22 mouse cellular contexts compared by ENCODE assay signal in the genomic region with DNA sequence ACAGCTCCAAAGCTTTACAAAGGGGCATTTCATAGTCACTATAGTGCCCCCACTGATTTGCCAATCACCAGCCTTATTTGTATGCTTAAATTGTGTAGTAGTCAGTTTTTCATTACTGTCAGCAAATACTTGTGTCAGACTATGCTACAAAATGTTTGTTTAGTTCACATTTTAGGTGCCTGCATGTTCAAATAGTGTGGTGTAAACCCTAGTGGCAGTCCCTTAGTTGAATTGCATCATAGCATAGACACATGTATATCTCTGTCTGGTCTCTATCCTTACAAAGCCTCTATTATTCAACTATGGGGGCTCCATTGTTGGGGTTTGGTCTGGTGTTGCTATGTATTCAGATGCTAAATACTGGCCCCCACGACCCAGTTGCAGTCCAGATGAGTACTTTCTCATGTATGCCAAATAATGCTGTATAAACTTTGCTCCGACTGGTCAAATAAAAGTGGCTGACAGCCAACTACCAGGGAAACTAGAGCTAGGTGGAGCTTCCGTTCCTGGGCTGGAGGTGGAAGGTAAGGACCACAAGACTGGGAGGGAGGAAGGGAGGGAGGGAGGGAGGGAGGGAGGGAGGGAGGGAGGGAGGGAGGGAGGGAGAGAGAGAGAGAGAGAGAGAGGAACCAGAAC.
DNase-seq lines count a peak whose midpoint lies in the region; ATAC-seq and TF ChIP-seq lines count a peak whose summit lies in the region.
"Had no signal": no experiment of that assay in that cellular context is flagged by ENCODE, and none has a peak within 500 bp of the region (broad histone marks: within the 10 kb centered on the region; RNA-seq: fewer than 3 reads in every experiment).

No protein-coding gene starts in this region.

- H3K36me3 ChIP-seq in liver, adult 2 months (ENCODE audit: control insufficient read depth, insufficient read depth, low read length) = no peaks in the 10 kb centered on the region
- H3K36me3 ChIP-seq in lung, embryonic 16.5 days (ENCODE audit: control insufficient read depth, insufficient read depth, low read length) = no peaks in the 10 kb centered on the region
- H3K36me3 ChIP-seq in lung, postnatal 0 days (ENCODE audit: insufficient read depth, low read length) = no peaks in the 10 kb centered on the region
- H3K36me3 ChIP-seq: embryonic facial prominence, embryonic 12.5 days; embryonic facial prominence, embryonic 15.5 days; hindbrain, embryonic 12.5 days had no signal

- peak; percentile 16; the same call in 1 of the 2 replicates for ATAC-seq in lung, embryonic 16.5 days (ENCODE audit: low read depth)
- ATAC-seq in lung, postnatal 0 days = no peak
- ATAC-seq: CD4-positive, CD25-positive, alpha-beta regulatory T cell, adult 4 months; forebrain, embryonic 14.5 days; forebrain, postnatal 0 days had no signal

- 14% methylated on average over 3 of the region's 3 CpGs for WGBS in liver, adult 2 months
- 17% methylated on average over 3 of the region's 3 CpGs for WGBS in lung, embryonic 16.5 days
- WGBS in lung, postnatal 0 days = 20% methylated on average over 3 of the region's 3 CpGs

- no peak overlapping the region for H3K9ac ChIP-seq in liver, adult 2 months (ENCODE audit: low read depth, low read length)
- H3K9ac ChIP-seq in lung, embryonic 16.5 days (ENCODE audit: low read length) = no peak overlapping the region
- H3K9ac ChIP-seq in lung, postnatal 0 days (replicated peaks; ENCODE audit: low read depth) = no peak overlapping the region
- H3K9ac ChIP-seq: embryonic facial prominence, embryonic 12.5 days; embryonic facial prominence, embryonic 15.5 days; forebrain, postnatal 0 days; hindbrain, embryonic 12.5 days had no signal

- H3K4me1 ChIP-seq in liver, adult 2 months (ENCODE audit: control insufficient read depth, insufficient read depth, low read length) = no peaks in the 10 kb centered on the region; the same call in 1 of the 2 replicates
- H3K4me1 ChIP-seq in lung, embryonic 16.5 days (replicated peaks; ENCODE audit: control insufficient read depth, insufficient read depth, low read length) = peaks cover 5% of the 10 kb centered on the region
- H3K4me1 ChIP-seq in lung, postnatal 0 days (ENCODE audit: insufficient read depth, low read depth, low read length) = no peaks in the 10 kb centered on the region
- H3K4me1 ChIP-seq: embryonic facial prominence, embryonic 12.5 days; embryonic facial prominence, embryonic 15.5 days had no signal

- no peak for TF ChIP-seq POLR2A in liver, adult 2 months (IDR thresholded peaks at IDR 0.05; ENCODE audit: extremely low read depth, insufficient read depth, low read length)

- no peak overlapping the region for H3K4me2 ChIP-seq in lung, embryonic 16.5 days (ENCODE audit: low read depth, low read length)
- H3K4me2 ChIP-seq in lung, postnatal 0 days (replicated peaks; ENCODE audit: low read depth, low read length) = no peak overlapping the region
- H3K4me2 ChIP-seq: embryonic facial prominence, embryonic 12.5 days; embryonic facial prominence, embryonic 15.5 days; heart, embryonic 11.5 days; hindbrain, embryonic 12.5 days had no signal

- peak; percentile 40 for DNase-seq in kidney, adult 9 months
- DNase-seq in kidney, adult 18-20 months = no peak
- DNase-seq in liver, adult 2 months (ENCODE audit: extremely low read depth, low read depth, low spot score) = peak; percentile 62
- DNase-seq in liver = no peak
- DNase-seq in lung, postnatal 0 days (ENCODE audit: low spot score) = no peak
- DNase-seq: adrenal gland, adult 2 months; adrenal gland, postnatal 14 days; cerebellum, adult 11 months; cerebellum, adult 2 months; cerebellum, adult 9-11 months; cerebellum, postnatal 25 days; forebrain, postnatal 0 days; gastrocnemius, adult 2 months; gastrocnemius, postnatal 14 days; heart, adult 11 months had no signal

- TF ChIP-seq EP300 in lung, postnatal 0 days (IDR thresholded peaks at IDR 0.05) = no peak

- no peaks in the 10 kb centered on the region for H3K27me3 ChIP-seq in liver, adult 2 months (ENCODE audit: control insufficient read depth, insufficient read depth, low read length)
- no peaks in the 10 kb centered on the region for H3K27me3 ChIP-seq in lung, embryonic 16.5 days (ENCODE audit: control insufficient read depth, insufficient read depth, low read depth, low read length)
- no peaks in the 10 kb centered on the region for H3K27me3 ChIP-seq in lung, postnatal 0 days (replicated peaks; ENCODE audit: insufficient read depth, low read length)
- H3K27me3 ChIP-seq: embryonic facial prominence, embryonic 12.5 days; embryonic facial prominence, embryonic 15.5 days; hindbrain, embryonic 12.5 days had no signal

- H3K9me3 ChIP-seq in lung, embryonic 16.5 days (ENCODE audit: control insufficient read depth, low read length) = no peaks in the 10 kb centered on the region
- no peaks in the 10 kb centered on the region for H3K9me3 ChIP-seq in lung, postnatal 0 days (ENCODE audit: low read length)
- H3K9me3 ChIP-seq: embryonic facial prominence, embryonic 12.5 days; embryonic facial prominence, embryonic 15.5 days; hindbrain, embryonic 12.5 days had no signal

- no peak overlapping the region for H3K27ac ChIP-seq in liver, adult 2 months (replicated peaks; ENCODE audit: insufficient read depth, low read depth, low read length)
- no peak overlapping the region for H3K27ac ChIP-seq in lung, embryonic 16.5 days (ENCODE audit: low read length)
- H3K27ac ChIP-seq in lung, postnatal 0 days (ENCODE audit: low read length) = no peak overlapping the region
- H3K27ac ChIP-seq: embryonic facial prominence, embryonic 12.5 days; embryonic facial prominence, embryonic 15.5 days; gastrocnemius, adult 2 months; hindbrain, embryonic 12.5 days had no signal

- no peaks in the 10 kb centered on the region for H3K79me2 ChIP-seq in liver, adult 2 months (ENCODE audit: control insufficient read depth, insufficient read depth, low read length)

- H3K4me3 ChIP-seq in liver, adult 2 months (ENCODE audit: insufficient read depth, low read depth, low read length) = no peak overlapping the region
- H3K4me3 ChIP-seq in lung, embryonic 16.5 days (ENCODE audit: low read length) = no peak overlapping the region
- H3K4me3 ChIP-seq in lung, postnatal 0 days (ENCODE audit: low read depth, low read length) = no peak overlapping the region
- H3K4me3 ChIP-seq: embryonic facial prominence, embryonic 12.5 days; embryonic facial prominence, embryonic 15.5 days; gastrocnemius, adult 2 months; hindbrain, embryonic 12.5 days had no signal

- no peak for TF ChIP-seq CTCF in liver, adult 2 months (IDR thresholded peaks at IDR 0.05; ENCODE audit: low read depth, low read length)
- no peak for TF ChIP-seq CTCF in lung, postnatal 0 days (IDR thresholded peaks at IDR 0.05)

Comparison
In these comparisons a context has a peak if more than half of its experiments do, and no peak if none do; other contexts are left out.
1. DNase-seq: peak in kidney, adult 9 months (single experiment) and liver, adult 2 months (single experiment); none in kidney, adult 18-20 months (single experiment), liver (single experiment) and lung, postnatal 0 days (single experiment).